Mouse (Mus musculus) ES-CJ7 (cell line): ENCODE data around the gene Lxn.

Experiments
- DNase-seq: peaks from one replicate; pipeline ENCODE4 v3.0.0; 2011; ENCODE audit warnings: low read depth, low spot score

Gene Lxn

GRCm38 (mm10) chr3:67462015-67462414 lies 1.7 kb downstream of the Lxn start:
- DNase-seq: no peak

- no peak for DNase-seq
Observed at GRCm38 (mm10) chr3:67459881-67460280, 3.8 kb downstream of the Lxn start.

- DNase-seq: no peak
Observed at GRCm38 (mm10) chr3:67450601-67451210, 13.0 kb downstream of the Lxn start.

- peak; percentile 73 for DNase-seq
Observed at GRCm38 (mm10) chr3:67449660-67450059, 14.1 kb downstream of the Lxn start.

GRCm38 (mm10) chr3:67447143-67447542 lies 16.6 kb downstream of the Lxn start:
- peak; percentile 34 for DNase-seq

GRCm38 (mm10) chr3:67434011-67434410 lies 29.7 kb downstream of the Lxn start:
- no peak for DNase-seq

GRCm38 (mm10) chr3:67429999-67430380 lies 33.7 kb downstream of the Lxn start, which contains the start of gene Gfm1:
Gene Gfm1 (plus strand): TSS chr3:67430096.
- DNase-seq: peak; percentile 94

- DNase-seq: peak; percentile 27
Observed at GRCm38 (mm10) chr3:67429338-67429998, 34.3 kb downstream of the Lxn start.
